Mouse (Mus musculus) thymus, postnatal 10 days (tissue): ENCODE results near the gene Frmd4b.

ENCODE experiments used
- DNase-seq, 2 experiments: peaks; one replicate each; pipeline ENCODE4 v3.0.0; 2021; ENCODE audit warnings: low spot score in 2 of 2

Gene Frmd4b

DNA sequence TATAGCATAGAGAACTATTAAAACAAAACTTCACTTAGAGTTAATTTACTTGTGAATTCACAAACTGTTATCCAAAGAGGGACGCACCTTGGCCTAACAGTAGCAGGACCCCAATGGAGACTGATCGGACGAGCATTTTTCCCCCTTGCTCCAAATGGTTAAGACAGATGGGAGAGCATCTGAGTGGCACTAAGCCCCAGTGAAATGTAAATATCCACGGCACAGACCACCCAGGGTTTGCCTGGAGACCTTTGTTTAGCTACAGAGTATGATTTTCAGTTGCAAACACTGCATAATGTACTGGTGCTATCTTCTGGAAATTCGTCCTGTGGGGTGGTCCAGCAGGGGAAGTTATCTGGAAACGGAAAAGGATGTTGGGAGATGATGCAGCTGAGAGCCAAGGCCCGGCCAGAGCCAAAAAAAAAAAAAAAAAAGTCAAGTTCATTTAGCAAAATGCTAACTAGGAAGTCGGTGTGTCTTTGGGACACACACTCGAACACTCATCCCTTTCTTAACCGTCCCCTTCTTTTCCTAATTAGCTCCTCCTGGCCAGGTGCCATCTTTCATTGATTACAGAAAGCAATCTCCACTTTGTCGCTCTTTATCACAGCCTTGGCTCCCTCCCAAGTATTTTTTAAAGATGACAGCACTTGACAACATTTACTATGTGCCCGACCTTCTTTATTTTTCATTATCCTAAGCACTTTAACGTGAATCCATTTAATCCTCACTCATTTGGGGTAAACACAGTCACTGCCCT is 95.9 kb downstream of the Frmd4b start:
- DNase-seq, result no peak

DNA sequence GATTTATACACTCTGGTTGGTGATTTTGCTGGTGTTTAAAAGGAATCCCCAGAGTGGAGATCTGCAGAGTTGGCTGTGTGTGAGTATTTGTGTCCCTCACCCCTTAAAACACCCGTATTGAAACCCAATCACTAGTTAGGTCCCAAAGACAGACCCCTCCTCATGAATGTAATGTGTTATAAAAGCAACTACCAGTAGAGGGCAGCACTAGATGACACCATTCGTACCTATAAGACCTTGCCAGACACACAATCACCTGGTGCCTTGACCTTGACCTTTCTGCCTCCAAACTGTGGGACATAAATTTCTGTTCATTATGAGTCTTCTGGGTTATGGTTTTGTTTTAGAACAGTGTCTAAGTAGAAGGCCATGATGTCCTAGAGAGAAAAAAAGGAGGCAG is 96.8 kb downstream of the Frmd4b start:
- peak in 1 of 2 experiments; percentile 25 for DNase-seq

DNA sequence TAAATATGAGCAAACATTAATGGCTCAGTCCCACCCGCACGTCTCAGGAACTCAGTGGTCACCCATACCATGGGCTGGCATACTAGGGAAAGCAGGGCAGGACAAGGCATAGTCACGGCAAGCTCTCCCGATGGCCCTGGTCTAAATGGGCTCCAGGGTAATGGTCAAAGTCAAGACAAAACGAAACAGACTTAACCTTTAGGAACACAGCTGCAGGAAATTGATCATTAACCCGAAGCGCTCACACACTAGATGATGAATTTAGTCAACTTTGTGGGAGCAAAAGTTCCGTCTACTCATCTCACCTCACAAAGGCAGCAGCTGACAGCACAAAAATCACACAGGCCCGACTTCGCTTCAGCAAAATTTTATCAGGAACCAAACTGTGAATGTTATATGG is 97.8 kb downstream of the Frmd4b start:
- no peak for DNase-seq

DNA sequence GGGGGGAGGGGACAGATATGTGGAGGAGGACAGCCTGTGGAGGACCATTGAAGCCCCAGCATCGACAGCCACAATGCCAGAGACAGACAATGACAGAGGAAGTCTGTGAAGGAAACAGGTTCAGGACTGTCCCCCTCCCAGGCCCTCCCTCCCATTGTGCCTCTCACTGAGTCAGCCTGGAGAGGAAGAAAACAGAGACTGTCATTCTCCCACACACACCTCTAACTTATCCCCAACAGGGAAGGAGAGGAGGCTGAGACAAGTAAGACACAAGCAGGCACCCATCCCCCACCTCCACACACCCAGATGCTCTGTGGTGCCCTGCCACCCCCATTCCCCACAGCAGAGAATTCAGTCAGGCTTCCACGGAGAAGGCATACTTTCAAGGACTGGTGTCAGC is 98.9 kb downstream of the Frmd4b start:
- no peak for DNase-seq

- no peak for DNase-seq
These were observed 99.6 kb downstream of the Frmd4b start for GRCm38 (mm10) chr6:97517616-97518235.

DNA sequence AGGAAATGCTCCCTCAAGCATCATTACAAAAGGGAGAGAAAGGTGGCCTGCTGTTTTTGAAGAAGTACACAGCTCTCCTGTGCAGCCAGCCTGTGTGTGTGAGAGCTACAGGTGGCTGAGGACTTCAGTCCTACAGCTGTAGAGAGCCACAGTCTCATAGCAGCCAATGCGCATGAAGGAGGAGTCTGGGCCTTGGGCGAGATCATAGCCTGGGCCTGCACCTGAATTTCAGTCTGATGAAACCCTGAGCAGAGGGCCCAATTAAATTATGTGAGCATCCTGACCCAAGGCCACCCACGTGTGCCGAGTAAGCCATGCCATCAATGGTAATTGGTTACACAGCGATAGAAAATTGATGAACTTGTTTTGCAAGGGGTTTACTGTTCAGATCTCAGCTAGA is 100.4 kb downstream of the Frmd4b start:
- DNase-seq, result no peak

GRCm38 (mm10) chr6:97510771-97511170 is 106.6 kb downstream of the Frmd4b start:
- no peak for DNase-seq

DNA sequence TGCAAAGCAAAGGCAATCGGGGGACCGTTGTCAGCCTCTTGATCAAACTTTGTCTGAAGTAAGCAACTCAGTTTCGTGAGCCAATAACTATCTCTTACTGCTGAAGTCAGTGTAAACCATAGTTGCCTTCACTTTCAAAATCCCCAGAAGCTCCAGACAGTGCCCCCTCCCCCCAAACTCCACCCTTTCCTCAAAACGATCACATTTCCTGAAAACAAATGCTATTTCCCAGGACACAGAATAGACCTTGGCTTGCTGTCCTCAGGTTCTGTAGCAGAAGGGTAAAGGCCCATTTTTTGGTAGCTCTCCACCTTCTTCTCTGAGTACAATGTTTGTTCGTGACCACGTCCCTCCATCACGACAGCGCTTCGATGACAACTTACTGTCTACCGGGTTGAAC is 107.9 kb downstream of the Frmd4b start:
- no peak for DNase-seq

GRCm38 (mm10) chr6:97508480-97508879 is 108.9 kb downstream of the Frmd4b start:
- no peak for DNase-seq

GRCm38 (mm10) chr6:97507893-97508292 is 109.4 kb downstream of the Frmd4b start:
- no peak for DNase-seq

GRCm38 (mm10) chr6:97506141-97506650 is 111.1 kb downstream of the Frmd4b start:
- DNase-seq, result no peak

DNA sequence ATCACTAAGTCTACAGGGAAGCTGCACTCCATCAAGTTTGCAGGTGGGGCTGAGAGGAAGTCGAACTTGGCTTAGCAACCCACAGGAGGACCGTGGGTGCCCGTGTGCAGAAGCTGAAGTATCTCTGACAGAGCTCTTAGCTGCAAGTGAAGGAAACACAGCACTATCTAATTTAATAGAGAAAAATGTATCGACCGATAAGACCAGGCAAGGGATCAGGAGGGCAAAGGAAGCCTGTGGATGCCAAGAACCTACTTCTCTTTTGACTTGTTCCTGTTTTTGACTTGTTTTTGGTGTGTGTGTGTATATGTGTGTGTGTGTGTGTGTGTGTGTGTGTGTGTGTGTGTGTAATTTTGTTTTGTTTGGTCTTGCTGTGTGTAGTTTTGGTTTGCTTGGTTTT is 112.7 kb downstream of the Frmd4b start:
- no peak for DNase-seq

DNA sequence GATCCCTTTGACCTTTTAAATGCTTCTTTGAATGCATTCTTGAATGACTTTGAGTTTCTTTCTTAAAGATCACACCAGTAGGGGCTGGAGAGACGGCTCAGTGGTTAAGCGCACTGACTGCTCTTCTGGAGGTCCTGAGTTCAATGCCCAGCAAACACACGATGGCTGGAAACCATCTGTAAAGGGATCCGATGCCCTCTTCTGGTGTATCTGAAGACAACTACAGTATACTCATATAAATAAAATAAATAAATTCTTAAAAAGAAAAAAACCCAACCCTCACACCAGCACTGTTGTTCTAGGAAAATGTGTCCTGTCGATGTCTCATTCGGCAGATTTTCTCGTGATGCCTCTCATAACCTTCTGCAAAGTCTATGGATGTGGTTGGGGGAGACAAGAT is 116.3 kb downstream of the Frmd4b start:
- no peak for DNase-seq

GRCm38 (mm10) chr6:97500246-97500645 is 117.1 kb downstream of the Frmd4b start:
- no peak for DNase-seq

GRCm38 (mm10) chr6:97496002-97496401 is 121.3 kb downstream of the Frmd4b start:
- DNase-seq, result no peak

DNA sequence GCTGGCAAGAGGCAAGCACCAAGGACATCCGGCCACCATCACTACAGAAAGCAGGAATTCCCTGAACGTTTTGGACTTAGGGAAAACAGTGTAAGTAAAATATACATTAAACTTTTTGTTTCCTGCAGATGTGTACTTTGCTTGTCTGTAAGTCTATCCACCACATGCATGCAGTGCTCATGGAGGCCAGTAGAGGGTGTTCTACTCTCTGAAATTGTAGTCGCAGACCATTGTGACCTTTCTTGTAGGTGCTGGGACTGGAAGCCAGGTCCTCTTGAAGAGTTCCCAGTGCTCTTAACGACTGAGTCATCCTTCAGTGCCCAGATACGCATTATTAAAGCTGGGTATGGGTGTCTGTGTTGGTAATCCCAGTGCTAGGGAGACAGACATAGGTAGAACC is 126.3 kb downstream of the Frmd4b start:
- DNase-seq, result no peak

- DNase-seq, result no peak
These were observed 128.5 kb downstream of the Frmd4b start for GRCm38 (mm10) chr6:97488821-97489220.

- DNase-seq, result no peak
These were observed 129.1 kb downstream of the Frmd4b start for GRCm38 (mm10) chr6:97488280-97488679.

- no peak for DNase-seq
These were observed 129.7 kb downstream of the Frmd4b start for GRCm38 (mm10) chr6:97487535-97488081.

GRCm38 (mm10) chr6:97486813-97487361 is 130.5 kb downstream of the Frmd4b start:
- no peak for DNase-seq

GRCm38 (mm10) chr6:97485886-97486386 is 131.4 kb downstream of the Frmd4b start:
- DNase-seq, result no peak

DNA sequence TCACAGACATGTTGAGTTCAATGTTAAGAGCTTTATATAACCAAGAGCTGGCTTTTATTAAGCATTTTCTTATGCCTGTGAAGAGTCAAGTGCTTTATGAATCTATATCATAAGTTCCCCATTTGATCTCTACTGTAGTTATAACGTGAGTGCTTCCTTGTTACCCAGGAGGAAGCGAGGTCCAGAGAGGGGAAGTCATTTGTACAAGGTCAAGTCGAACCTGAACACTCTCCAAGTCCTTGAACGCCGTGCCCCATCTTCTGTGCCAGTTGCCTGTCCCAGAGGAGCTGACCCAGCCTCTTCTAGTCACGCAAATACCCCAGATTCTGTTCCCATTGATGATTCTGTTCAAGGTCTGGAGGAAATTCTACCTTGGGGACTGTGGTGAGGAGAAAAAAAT is 135.4 kb downstream of the Frmd4b start:
- no peak for DNase-seq
